Comparison of ENCODE assay signal across 15 mouse cellular contexts in genomic region chr2:180604781-180605180, GRCm38 (mm10). TPM values are rescaled to one million over a fixed set of nuclear protein-coding genes. Genes with fewer than 3 reads are reported as not detected.
A peak's percentile ranks its signal among the peaks of the same experiment; 100 is the strongest.
DNase-seq lines count a peak whose midpoint lies in the region; ATAC-seq and TF ChIP-seq lines count a peak whose summit lies in the region.
"Had no signal": no experiment of that assay in that cellular context is flagged by ENCODE, and none has a peak within 500 bp of the region (broad histone marks: within the 10 kb centered on the region; RNA-seq: fewer than 3 reads in every experiment).

No protein-coding gene starts in this region.

- H3K4me1 ChIP-seq in kidney, postnatal 0 days (replicated peaks; ENCODE audit: insufficient read depth, low read length) = no peaks in the 10 kb centered on the region
- H3K4me1 ChIP-seq in limb, embryonic 13.5 days = peaks cover 49% of the 10 kb centered on the region
- H3K4me1 ChIP-seq: stomach, embryonic 15.5 days had no signal

- no peak overlapping the region for H3K4me2 ChIP-seq in kidney, postnatal 0 days (ENCODE audit: low read length)
- H3K4me2 ChIP-seq in limb, embryonic 13.5 days (replicated peaks) = peak overlapping the region; percentile 56
- H3K4me2 ChIP-seq: hindbrain, embryonic 15.5 days; neural tube, embryonic 12.5 days; stomach, embryonic 15.5 days had no signal

- peak; percentile 6 for DNase-seq in kidney, postnatal 0 days (ENCODE audit: low spot score)
- DNase-seq in kidney, adult 18-20 months = no peak
- DNase-seq in ES-CJ7 (ENCODE audit: low read depth, low spot score) = peak; percentile 60
- DNase-seq in yolk sac, embryonic 10.5 days (ENCODE audit: low spot score) = no peak
- DNase-seq: cerebellum, adult 11-12 months; lung, postnatal 36 days; midbrain, embryonic 14.5 days had no signal

- H3K36me3 ChIP-seq in kidney, postnatal 0 days (ENCODE audit: insufficient read depth, low read length) = no peaks in the 10 kb centered on the region
- peaks cover 22% of the 10 kb centered on the region for H3K36me3 ChIP-seq in limb, embryonic 13.5 days
- H3K36me3 ChIP-seq: hindbrain, embryonic 15.5 days; neural tube, embryonic 12.5 days; stomach, embryonic 15.5 days had no signal

- peak; percentile 29; the same call in 1 of the 2 replicates for TF ChIP-seq CTCF in kidney, postnatal 0 days (IDR thresholded peaks at IDR 0.05; ENCODE audit: low read depth)

- no peaks in the 10 kb centered on the region for H3K9me3 ChIP-seq in kidney, postnatal 0 days (replicated peaks; ENCODE audit: low read length)
- no peaks in the 10 kb centered on the region for H3K9me3 ChIP-seq in limb, embryonic 13.5 days
- H3K9me3 ChIP-seq: hindbrain, embryonic 15.5 days; neural tube, embryonic 12.5 days; stomach, embryonic 15.5 days had no signal

- no peak for ATAC-seq in kidney, postnatal 0 days (replicated peaks; ENCODE audit: low FRiP score, low read depth)
- ATAC-seq in common myeloid progenitor, adult 5-6 weeks (replicated peaks; ENCODE audit: low read depth, poor library complexity, severe bottlenecking) = peak; percentile 19; the same call in 1 of the 2 replicates
- peak; percentile 62 for ATAC-seq in limb, embryonic 13.5 days (ENCODE audit: low FRiP score, low read depth)
- ATAC-seq in activated CD4-positive, CD25-positive, alpha-beta regulatory T cell, adult 4 months = no peak

- H3K27me3 ChIP-seq in kidney, postnatal 0 days (ENCODE audit: insufficient read depth, low read length) = no peaks in the 10 kb centered on the region
- H3K27me3 ChIP-seq in limb, embryonic 13.5 days = peaks cover 2% of the 10 kb centered on the region; the same call in 1 of the 2 replicates
- H3K27me3 ChIP-seq: hindbrain, embryonic 15.5 days had no signal

- no peak overlapping the region for H3K27ac ChIP-seq in kidney, postnatal 0 days
- H3K27ac ChIP-seq in limb, embryonic 13.5 days = peak overlapping the region; percentile 87
- H3K27ac ChIP-seq: hindbrain, embryonic 15.5 days; neural tube, embryonic 12.5 days; stomach, embryonic 15.5 days had no signal

- H3K9ac ChIP-seq in kidney, postnatal 0 days (ENCODE audit: low read depth, low read length) = no peak overlapping the region
- H3K9ac ChIP-seq in limb, embryonic 13.5 days = no peak overlapping the region
- H3K9ac ChIP-seq: hindbrain, embryonic 15.5 days; neural tube, embryonic 12.5 days; stomach, embryonic 15.5 days had no signal

- 61% methylated on average over 6 of the region's 6 CpGs for WGBS in kidney, postnatal 0 days
- WGBS in limb, embryonic 13.5 days = 37% methylated on average over 6 of the region's 6 CpGs

- no peak overlapping the region for H3K4me3 ChIP-seq in kidney, postnatal 0 days (replicated peaks; ENCODE audit: low read depth, low read length)
- 0 out of 2 replicates have a peak overlapping the region, but pooled peaks have one; percentile 8 for H3K4me3 ChIP-seq in limb, embryonic 13.5 days
- H3K4me3 ChIP-seq: hindbrain, embryonic 15.5 days; neural tube, embryonic 12.5 days; stomach, embryonic 15.5 days had no signal

RNA-seq across cellular contexts. Expression of gene Col9a3, which starts 7.2 kb away (rescaled TPM):
- 4.0 and 5.1 TPM in 2 replicates for polyA plus RNA-seq in kidney, postnatal 0 days (2015; fragmentation: Nextera tagmentation; extraction: Ambion mirVana)
- total RNA-seq in common myeloid progenitor, adult 5-6 weeks (2017) = not detected in 2 replicates
- polyA plus RNA-seq in limb, embryonic 13.5 days (2015; fragmentation: Nextera tagmentation; extraction: Ambion mirVana) = 426 and 449 TPM in 2 replicates
- polyA plus RNA-seq in activated CD4-positive, CD25-positive, alpha-beta regulatory T cell, adult 4 months (2017; shearing (Covaris generic)) = under 1 TPM in 1 of 2 experiments, not detected in 1; 0.48 TPM
- total RNA-seq: liver, adult 2 months had no signal

RNA-seq across cellular contexts. Expression of gene Ogfr, which starts 15.7 kb away (rescaled TPM):
- polyA plus RNA-seq in kidney, postnatal 0 days (2015; fragmentation: Nextera tagmentation; extraction: Ambion mirVana) = 52.1 and 54.5 TPM in 2 replicates
- total RNA-seq in common myeloid progenitor, adult 5-6 weeks (2017) = 39.4 and 47.0 TPM in 2 replicates
- 85.0 and 88.1 TPM in 2 replicates for polyA plus RNA-seq in limb, embryonic 13.5 days (2015; fragmentation: Nextera tagmentation; extraction: Ambion mirVana)
- polyA plus RNA-seq in activated CD4-positive, CD25-positive, alpha-beta regulatory T cell, adult 4 months (2017; shearing (Covaris generic)) = 10 to 100 TPM; 17.2 to 24.0 TPM

RNA-seq across cellular contexts. Expression of gene Mrgbp, which starts 23.7 kb away (rescaled TPM):
- polyA plus RNA-seq in kidney, postnatal 0 days (2015; fragmentation: Nextera tagmentation; extraction: Ambion mirVana) = 32.1 and 34.1 TPM in 2 replicates
- total RNA-seq in common myeloid progenitor, adult 5-6 weeks (2017) = 31.9 and 43.0 TPM in 2 replicates
- 35.0 and 39.2 TPM in 2 replicates for polyA plus RNA-seq in limb, embryonic 13.5 days (2015; fragmentation: Nextera tagmentation; extraction: Ambion mirVana)
- polyA plus RNA-seq in activated CD4-positive, CD25-positive, alpha-beta regulatory T cell, adult 4 months (2017; shearing (Covaris generic)) = 10 to 100 TPM; 21.4 to 22.2 TPM

RNA-seq across cellular contexts. Expression of gene Tcfl5, which starts 37.7 kb away (rescaled TPM):
- polyA plus RNA-seq in kidney, postnatal 0 days (2015; fragmentation: Nextera tagmentation; extraction: Ambion mirVana) = 0.08 and 0.13 TPM in 2 replicates
- total RNA-seq in common myeloid progenitor, adult 5-6 weeks (2017) = not detected in 2 replicates
- polyA plus RNA-seq in limb, embryonic 13.5 days (2015; fragmentation: Nextera tagmentation; extraction: Ambion mirVana) = 0.55 and 0.59 TPM in 2 replicates
- not detected for polyA plus RNA-seq in activated CD4-positive, CD25-positive, alpha-beta regulatory T cell, adult 4 months (2017; shearing (Covaris generic))
- total RNA-seq: liver, adult 2 months had no signal
- polyA plus RNA-seq: heart, embryonic 14.5 days; liver, adult 2 months had no signal

Comparison
In these comparisons a context has a peak if more than half of its experiments do, and no peak if none do; other contexts are left out.
1. DNase-seq: peak in kidney, postnatal 0 days (single experiment) and ES-CJ7 (single experiment); none in kidney, adult 18-20 months (single experiment) and yolk sac, embryonic 10.5 days (single experiment).
2. ATAC-seq: peak in common myeloid progenitor, adult 5-6 weeks (single experiment) and limb, embryonic 13.5 days (single experiment); none in kidney, postnatal 0 days (single experiment) and activated CD4-positive, CD25-positive, alpha-beta regulatory T cell, adult 4 months (single experiment).
3. RNA of gene Col9a3, which starts 7.2 kb away (polyA plus RNA-seq): 426 to 449 TPM in limb, embryonic 13.5 days; 4.0 to 5.1 TPM in kidney, postnatal 0 days and 0.48 TPM in activated CD4-positive, CD25-positive, alpha-beta regulatory T cell, adult 4 months; every median in the first group is over 10 times any median in the second.